Mouse (Mus musculus): Measurements from ENCODE around the gene Adamts20. TPM values are rescaled to one million over a fixed set of nuclear protein-coding genes. Genes with fewer than 3 reads are reported as not detected.

Gene Adamts20
- polyA plus RNA-seq, 1 experiment, result 8.6 TPM

Other genes starting within 250 kb of the Adamts20 start
- gene Pus7l, start 78.1 kb upstream of the Adamts20 start, polyA plus RNA-seq (2012; rRNA removed), result 3.5 and 3.9 TPM in 2 replicates
- gene Irak4, start 78.2 kb upstream of the Adamts20 start, polyA plus RNA-seq (2012; rRNA removed), result 2.1 and 2.6 TPM in 2 replicates
- 49.6 and 58.2 TPM in 2 replicates for gene Twf1, start 124.5 kb upstream of the Adamts20 start, polyA plus RNA-seq (2012; rRNA removed)
- 6.1 and 6.4 TPM in 2 replicates for gene Tmem117, start 163.8 kb upstream of the Adamts20 start, polyA plus RNA-seq (2012; rRNA removed)